Mouse (Mus musculus) effector memory CD4-positive, alpha-beta T cell, adult 7 months (primary cell): ENCODE data around the gene Cdip1. TPM values are rescaled to one million over a fixed set of nuclear protein-coding genes. Genes with fewer than 3 reads are reported as not detected.

ENCODE experiments used
- polyA plus RNA-seq: library from polyadenylated mRNA; unstranded; fragments of 100-300 nt; shearing (Covaris generic); gene quantifications from one replicate; pipeline ENCODE4 v1.2.1, GENCODE M21; 2017

The Cdip1 gene
- 47.7 TPM for polyA plus RNA-seq

DNA sequence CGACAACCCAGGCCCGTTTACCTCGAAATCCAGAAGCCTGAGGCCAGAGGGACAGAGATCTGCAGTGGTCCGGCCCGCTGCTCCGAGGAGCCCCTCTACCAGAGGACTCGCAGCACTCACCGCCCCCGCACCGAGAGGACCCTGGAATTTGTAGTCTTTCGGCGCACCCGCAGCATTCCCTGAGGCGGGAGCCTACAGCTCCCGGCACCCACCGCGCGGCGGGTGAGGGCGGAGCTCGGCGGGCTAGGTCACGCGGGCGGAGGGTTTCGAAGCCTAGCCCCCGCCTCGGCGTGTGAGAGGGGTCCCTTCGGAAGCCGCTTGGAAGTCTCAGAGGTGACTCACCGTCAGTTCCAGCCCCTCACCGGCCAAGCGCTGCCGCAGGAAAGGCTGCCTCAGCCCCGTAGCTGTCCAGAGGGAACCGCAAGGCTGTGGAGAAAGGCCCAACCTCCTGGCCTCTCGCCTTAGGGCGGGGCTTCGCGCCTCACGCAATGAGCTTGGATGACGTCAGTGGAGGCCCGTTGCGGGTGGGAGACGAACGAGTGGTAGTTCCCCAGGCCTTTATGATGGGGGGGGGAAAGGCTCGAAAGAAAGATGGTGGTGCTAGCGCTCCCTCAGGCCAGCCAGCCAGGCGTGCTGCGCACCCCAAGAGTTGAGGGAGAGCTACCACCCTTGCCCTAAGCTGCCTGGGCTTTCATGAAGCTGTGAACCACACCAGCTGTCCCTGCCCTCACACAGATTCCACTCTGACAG lies at the start of gene Cdip1:
Cdip1 (minus strand) TSS at position 483 of the 750 bp plus-strand sequence.

DNA sequence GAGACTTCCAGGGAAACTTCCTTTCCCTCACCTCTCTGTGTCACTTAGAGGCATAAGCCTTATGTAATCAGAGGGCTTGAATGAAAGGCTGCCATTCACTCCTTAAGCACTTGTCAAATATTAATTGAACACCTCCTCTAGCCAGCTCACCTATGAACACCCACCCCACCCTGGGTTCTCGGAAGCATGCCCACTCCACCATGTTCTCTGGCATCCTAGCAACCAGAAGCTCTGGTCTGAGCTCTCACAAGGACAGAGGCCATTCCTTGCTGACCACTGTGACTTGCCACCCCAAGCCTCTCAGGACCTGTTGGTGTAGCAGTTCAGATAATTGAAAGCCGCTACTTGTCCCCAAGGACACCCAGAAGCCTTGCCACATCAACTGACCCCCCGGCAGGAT lies 45.1 kb upstream of the Cdip1 start, which contains the start of gene 4930562C15Rik:
4930562C15Rik (plus strand) TSS at position 226 of the 400 bp plus-strand sequence.

DNA sequence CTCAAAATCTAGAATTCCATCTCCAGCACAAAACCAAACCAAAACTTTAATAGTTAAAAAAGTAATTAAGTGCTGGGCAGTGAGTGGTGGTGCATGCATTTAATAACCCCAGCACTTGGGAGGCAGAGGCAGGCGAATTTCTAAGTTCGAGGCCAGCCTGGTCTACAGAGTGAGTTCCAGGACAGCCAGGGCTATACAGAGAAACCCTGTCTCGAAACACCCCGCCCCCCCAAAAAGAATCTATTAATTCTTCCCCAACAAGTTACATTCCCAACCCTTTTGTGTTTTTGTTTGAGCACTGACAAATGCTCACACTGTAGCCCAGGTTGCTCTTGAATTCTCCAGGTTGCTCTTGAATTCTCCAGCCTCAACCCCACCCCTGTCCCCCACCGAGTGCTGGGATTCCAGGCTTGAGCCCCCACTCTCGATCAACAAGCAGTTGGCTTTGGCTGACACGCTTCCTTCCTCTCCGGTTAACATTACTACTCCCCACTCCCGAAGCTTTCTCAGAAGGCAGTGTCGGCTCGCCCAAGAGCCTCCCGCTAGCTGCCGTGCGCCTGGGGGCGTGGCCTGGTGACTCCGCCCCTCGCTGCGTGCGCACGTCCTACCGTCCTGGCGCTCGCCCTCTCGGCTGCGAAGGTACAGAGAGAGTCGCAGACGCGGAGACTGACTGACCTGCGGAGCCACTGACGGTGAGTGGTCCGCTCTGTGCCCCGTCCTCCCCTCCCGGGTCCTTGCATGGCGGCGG lies 64.1 kb downstream of the Cdip1 start, which contains the start of gene Hmox2:
Hmox2 (plus strand) TSS at position 582 of the 748 bp plus-strand sequence.

DNA sequence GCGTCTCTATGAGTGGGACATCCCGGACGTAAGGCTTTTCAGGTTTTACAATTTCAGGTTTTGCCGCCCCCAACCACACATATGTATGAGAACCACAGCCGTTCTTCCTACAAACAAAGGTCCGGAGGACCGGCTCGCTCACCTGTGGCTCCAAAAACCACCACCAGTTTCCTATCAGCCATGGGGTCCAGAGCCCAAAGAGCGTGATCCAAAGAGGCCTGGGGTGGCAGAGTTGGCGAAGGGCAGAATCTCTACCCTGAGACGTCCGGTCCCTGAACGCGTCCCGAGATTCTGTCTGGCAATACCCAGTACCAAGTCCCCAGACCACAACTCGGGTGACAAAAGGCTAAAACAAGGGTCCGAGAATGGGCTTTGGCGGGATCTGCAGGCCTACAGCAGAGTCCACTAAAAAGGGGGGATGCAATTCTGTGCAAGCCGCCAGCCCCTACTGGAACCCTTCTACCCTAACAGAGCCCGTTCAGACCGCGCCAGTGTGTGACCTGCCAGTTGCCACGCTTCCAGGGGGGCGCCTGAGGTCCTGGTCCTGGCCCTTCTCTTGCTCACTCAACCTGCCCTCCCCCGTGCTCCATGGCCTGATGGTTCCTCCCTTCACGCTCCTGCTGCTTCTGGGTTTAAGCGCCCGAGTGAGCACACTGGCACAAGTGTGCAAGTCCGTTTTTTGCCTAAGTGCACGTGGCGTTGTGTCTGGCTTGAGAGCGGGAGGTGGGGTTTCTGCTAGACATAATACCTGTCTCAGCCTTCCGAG lies 71.2 kb downstream of the Cdip1 start, which contains the start of gene Nmral1:
Nmral1 (minus strand) TSS at position 604 of the 766 bp plus-strand sequence.

Other genes with a start within 250 kb of the Cdip1 start
- not detected for gene Srl, start 248.5 kb downstream of the Cdip1 start, polyA plus RNA-seq
- 0.95 TPM for gene Tfap4, start 230.4 kb downstream of the Cdip1 start, polyA plus RNA-seq
- 1.0 TPM for gene Glis2, start 195.6 kb downstream of the Cdip1 start, polyA plus RNA-seq
- 7.0 TPM for gene Pam16, start 165.3 kb downstream of the Cdip1 start, polyA plus RNA-seq
- gene Vasn, start 150.4 kb downstream of the Cdip1 start, polyA plus RNA-seq = 0.87 TPM
- gene Dnaja3, start 150.3 kb downstream of the Cdip1 start, polyA plus RNA-seq = 38.2 TPM
- gene Coro7, start 110.5 kb downstream of the Cdip1 start, polyA plus RNA-seq = 125 TPM
- 2.2 TPM for gene Nmral1, start 70.9 kb downstream of the Cdip1 start, polyA plus RNA-seq
- 57.2 TPM for gene Hmox2, start 63.9 kb downstream of the Cdip1 start, polyA plus RNA-seq
- gene 4930562C15Rik, start 45.1 kb upstream of the Cdip1 start, polyA plus RNA-seq = 0.29 TPM
- 78.3 TPM for gene Ubald1, start 90.0 kb upstream of the Cdip1 start, polyA plus RNA-seq
- 49.6 TPM for gene Mgrn1, start 96.0 kb upstream of the Cdip1 start, polyA plus RNA-seq
- gene Nudt16l1, start 148.5 kb upstream of the Cdip1 start, polyA plus RNA-seq = 71.1 TPM
- gene Anks3, start 173.9 kb upstream of the Cdip1 start, polyA plus RNA-seq = 54.5 TPM
- 0.24 TPM for gene Sept12, start 207.6 kb upstream of the Cdip1 start, polyA plus RNA-seq
- not detected for gene Smim22, start 217.0 kb upstream of the Cdip1 start, polyA plus RNA-seq
- 14.6 TPM for gene Rogdi, start 223.3 kb upstream of the Cdip1 start, polyA plus RNA-seq